Mouse (Mus musculus) left cerebral cortex, adult 8-10 months (tissue): Measurements from ENCODE around the gene Olfr1443. TPM values are rescaled to one million over a fixed set of nuclear protein-coding genes. Genes with fewer than 3 reads are reported as not detected.
"Not testable (repeated sequence)": the region's sequence is repeated elsewhere in the genome, so short reads cannot be mapped to it uniquely, and the experiment has no call there.

ENCODE experiments used
- DNase-seq, 2 experiments: peaks; one replicate each; pipeline ENCODE4 v3.0.0; 2022; ENCODE audit warnings: low spot score in 2 of 2
- total RNA-seq, 4 experiments: library from RNA; stranded (reverse); gene quantifications; 2 replicates each; pipeline ENCODE4 v1.2.4; 2022

Gene Olfr1443
- not detected for total RNA-seq

- no peak for DNase-seq
Measured at GRCm38 (mm10) chr19:12677812-12678211, at the start of gene Olfr1443. Olfr1443 (plus strand) TSS chr19:12678112.

GRCm38 (mm10) chr19:12633176-12633575, 44.7 kb upstream of the Olfr1443 start, which contains the start of gene Glyat:
Glyat (plus strand) TSS chr19:12633308.
- no peak for DNase-seq

DNA sequence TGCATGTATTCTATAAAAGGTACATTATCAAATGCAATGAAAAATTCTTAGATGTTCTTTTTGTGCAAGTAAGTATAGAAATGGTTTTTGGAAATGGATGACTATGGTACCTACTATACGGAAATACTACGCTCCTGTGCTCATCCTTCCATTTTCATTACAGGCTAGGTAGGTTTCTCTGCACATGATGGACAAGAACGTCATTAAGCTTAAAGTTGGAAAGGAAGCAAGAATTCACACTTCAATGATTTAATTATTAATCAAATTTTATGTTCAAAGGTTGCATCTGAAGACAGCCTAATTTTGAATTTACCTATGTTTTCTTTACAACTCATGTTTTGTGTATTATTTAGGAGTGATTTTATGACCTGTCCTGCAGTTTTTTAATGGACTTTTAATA, 43.7 kb upstream of the Olfr1443 start:
- DNase-seq, result no peak

GRCm38 (mm10) chr19:12634963-12635362, 42.9 kb upstream of the Olfr1443 start:
- DNase-seq, result no peak

- DNase-seq, result no peak
Measured at GRCm38 (mm10) chr19:12636863-12637262, 41.0 kb upstream of the Olfr1443 start.

DNA sequence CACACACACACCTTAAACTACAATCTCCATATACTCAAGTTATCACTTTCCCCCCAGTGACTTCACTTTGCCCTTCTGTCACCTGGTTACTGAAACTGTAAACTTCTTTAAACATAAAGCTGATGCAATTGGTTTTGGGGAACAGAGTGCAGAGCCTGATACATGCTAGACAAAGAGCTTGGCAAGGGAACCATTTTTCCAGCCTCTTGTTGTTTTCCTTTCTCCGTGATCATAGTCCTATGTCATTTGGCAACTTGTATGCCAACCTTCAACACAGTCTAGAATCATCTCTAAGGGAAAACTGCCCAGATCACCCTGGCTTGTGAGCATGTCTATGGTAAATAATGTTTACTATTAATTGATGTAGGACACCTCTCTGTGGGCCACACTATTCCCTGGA, 39.9 kb upstream of the Olfr1443 start:
- no peak for DNase-seq

DNA sequence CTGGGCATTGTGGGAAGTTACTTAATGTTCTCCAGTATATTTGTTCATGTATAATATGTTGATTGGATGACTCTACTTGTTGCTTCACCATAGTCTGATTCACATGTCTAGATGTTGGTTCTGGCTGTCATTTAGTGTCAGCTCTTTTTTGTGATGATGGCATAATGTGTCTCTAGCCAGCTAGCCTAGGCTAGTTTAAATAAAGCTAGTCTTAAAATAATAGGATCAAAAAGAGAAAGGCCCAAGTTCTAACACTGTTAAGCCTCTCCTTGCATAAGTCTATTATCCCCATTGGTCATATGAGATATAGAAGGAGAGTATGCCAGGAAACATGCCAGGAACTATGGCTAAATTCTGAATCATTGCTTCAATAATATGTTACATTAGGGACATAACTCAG, 28.4 kb upstream of the Olfr1443 start:
- DNase-seq, result no peak

DNA sequence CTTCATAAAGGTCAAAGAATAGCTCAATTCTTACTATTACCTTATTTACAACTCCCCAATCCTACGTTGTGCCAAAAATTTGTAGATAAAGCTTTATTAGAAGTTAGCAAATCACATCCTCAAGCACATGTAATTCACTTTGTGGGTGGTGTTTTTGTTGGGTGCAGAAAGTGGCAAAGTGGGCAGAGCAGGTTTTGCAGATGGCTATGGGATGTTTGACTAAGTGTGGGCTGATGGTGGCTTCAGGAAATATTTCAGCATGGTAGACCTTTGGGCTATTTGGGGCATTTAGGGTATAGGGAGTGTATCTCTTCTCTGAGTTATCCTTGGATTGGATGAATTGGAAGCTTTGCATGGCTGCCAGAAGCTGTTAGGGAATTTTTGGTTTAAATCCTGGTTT, 11.8 kb upstream of the Olfr1443 start:
- no peak for DNase-seq

DNA sequence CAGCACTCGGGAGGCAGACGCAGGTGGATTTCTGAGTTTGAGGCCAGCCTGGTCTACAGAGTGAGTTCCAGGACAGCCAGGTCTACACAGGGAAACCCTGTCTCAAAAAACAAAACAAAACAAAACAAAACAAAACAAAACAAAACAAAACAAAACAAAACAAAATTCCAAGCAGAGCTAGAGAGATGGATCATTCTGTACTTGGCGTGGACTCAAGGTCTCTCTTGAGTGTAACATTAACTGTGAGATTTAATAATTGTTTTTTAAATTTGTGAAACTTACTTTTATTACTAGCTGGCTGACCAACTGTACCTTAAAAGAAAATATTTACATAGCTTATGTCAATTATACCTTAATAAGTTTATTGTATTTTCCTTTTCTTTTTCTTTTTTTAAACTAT, 9.3 kb upstream of the Olfr1443 start:
- DNase-seq, result not testable (repeated sequence)

GRCm38 (mm10) chr19:12670139-12670538, 7.8 kb upstream of the Olfr1443 start, which contains the start of gene Olfr1442:
Olfr1442 (plus strand) TSS chr19:12670439.
- no peak for DNase-seq

GRCm38 (mm10) chr19:12671051-12671450, 6.9 kb upstream of the Olfr1443 start:
- no peak for DNase-seq

DNA sequence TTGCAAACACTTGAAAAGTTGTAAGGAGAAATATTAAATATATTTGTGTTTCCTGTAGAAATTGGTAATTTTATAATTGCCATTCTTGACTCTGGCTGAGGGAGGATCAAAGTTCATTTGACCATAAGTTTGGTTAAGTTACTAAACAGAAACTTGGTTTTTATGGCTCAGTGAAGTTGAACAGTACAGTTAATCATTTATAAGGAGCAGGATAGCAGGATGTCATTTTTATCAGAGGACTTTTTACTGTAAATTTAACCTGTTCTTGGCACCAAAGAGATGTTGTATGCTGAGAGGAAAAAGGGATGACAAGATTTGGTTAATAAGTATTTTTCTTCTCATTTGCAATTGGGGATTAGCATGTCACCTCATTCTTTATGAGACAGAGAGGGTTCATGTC, 6.7 kb downstream of the Olfr1443 start:
- no peak for DNase-seq

GRCm38 (mm10) chr19:12685231-12685630, 7.3 kb downstream of the Olfr1443 start:
- DNase-seq, result no peak

DNA sequence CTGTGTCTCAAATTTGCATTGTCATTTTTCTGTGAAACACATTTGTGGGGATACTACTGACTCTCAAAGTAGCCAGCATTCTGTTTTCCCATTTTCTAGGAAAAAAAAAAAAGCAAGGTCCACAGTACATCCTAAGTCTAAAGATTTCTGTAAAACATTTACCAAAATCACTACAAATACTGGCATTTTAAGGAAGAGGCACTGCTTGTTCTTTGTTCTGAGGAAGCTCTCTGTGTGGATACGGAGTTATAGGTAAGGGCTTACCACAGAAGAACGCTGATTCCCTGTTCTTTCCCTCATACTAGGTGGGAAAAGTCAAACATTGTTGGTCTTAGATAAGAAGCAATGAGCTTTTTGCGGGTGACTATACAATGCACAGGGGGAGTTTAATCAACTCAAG, 17.7 kb downstream of the Olfr1443 start, which contains the start of gene Keg1:
Gene Keg1 (plus strand): TSS at position 197 of the 400 bp plus-strand sequence.
- DNase-seq, result no peak

DNA sequence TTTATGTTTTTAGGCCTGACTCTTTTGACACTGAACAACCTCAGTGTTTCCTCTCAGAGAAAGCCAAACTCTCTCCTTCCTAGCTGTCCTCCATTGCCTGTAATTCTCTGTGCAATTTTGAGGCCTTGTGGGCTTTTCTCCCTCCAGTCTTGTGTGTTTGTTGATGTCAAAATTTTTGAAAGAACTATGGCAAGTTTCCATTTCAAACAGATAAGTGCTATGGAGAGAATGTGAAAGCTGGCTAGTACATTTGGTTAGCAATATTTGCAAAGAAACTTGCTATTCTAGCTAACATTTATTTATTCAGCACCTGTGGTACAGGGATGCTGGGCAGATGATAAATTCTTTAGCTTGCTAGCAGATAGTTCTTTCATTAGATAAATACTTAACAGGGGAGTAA, 18.3 kb downstream of the Olfr1443 start:
- DNase-seq, result no peak

- DNase-seq, result no peak
Measured at GRCm38 (mm10) chr19:12708458-12708857, 30.5 kb downstream of the Olfr1443 start.

- no peak for DNase-seq
Measured at GRCm38 (mm10) chr19:12708986-12709385, 31.1 kb downstream of the Olfr1443 start.

- no peak for DNase-seq
Measured at GRCm38 (mm10) chr19:12719189-12719588, 41.3 kb downstream of the Olfr1443 start.

- DNase-seq, result no peak
Measured at GRCm38 (mm10) chr19:12720463-12720862, 42.6 kb downstream of the Olfr1443 start.

- not testable (repeated sequence) for DNase-seq
Measured at GRCm38 (mm10) chr19:12720919-12721318, 43.0 kb downstream of the Olfr1443 start.

GRCm38 (mm10) chr19:12721596-12721995, 43.7 kb downstream of the Olfr1443 start:
- DNase-seq, result not testable (repeated sequence)

DNA sequence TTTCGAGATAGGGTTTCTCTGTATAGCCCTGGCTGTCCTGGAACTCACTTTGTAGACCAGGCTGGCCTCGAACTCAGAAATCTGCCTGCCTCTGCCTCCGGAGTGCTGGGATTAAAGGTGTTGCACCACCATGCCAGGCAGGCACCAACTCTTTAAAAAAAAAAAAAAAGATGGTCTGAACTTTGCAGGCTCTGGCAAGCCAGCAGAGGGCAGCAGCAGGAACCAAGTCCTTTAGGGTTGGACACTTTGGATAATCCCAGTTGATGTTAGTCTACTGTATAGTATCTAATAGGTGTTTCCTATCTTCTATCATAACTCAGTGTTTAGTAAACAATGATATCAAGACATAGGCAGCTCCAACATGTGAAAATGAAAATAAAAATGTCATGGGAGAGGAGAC, 44.4 kb downstream of the Olfr1443 start:
- DNase-seq, result no peak

DNA sequence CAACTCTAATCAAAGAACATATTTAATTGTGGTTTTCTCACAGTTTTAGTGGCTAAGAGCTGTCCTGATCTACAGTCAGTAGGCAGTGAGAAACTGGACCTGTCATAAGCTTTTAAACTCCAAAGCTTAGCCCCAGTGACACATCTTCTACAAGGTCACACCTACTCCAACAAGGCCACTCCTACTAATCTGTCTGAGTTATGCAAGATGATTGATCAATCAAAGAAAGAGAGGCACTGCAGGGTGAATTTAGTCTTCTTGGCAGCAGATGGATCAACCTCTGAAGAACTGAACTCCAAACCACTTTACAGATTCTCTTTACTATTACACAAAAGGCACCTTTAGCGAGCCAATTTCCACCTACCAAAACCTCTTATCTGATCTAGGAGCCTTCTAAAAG, 47.9 kb downstream of the Olfr1443 start:
- DNase-seq, result no peak

- DNase-seq, result no peak
Measured at GRCm38 (mm10) chr19:12731036-12731435, 53.1 kb downstream of the Olfr1443 start.
